Mouse (Mus musculus) intestine, embryonic 14.5 days (tissue): ENCODE data around the gene Iqschfp. TPM values are rescaled to one million over a fixed set of nuclear protein-coding genes. Genes with fewer than 3 reads are reported as not detected.

Experiments
- ATAC-seq: fragments of 200-750 bp; cut with Nextera tagmentation; replicated peaks from 2 replicates; pipeline ENCODE4 v1.8.0; 2017; ENCODE audit warnings: low read depth, moderate number of reproducible peaks, moderate TSS enrichment, moderate library complexity; ENCODE audit not compliant: low FRiP score, low TSS enrichment
- DNase-seq: peaks from one replicate; pipeline ENCODE4 v3.0.0-alpha.2; 2018; ENCODE audit warnings: low spot score
- H3K27ac ChIP-seq: fragments of 300-500 bp; sonication (generic); 2 replicates; pipeline ENCODE4 v1.5.1; 2014; ENCODE audit warnings: low read depth, mild to moderate bottlenecking, control low read depth
- H3K27me3 ChIP-seq: fragments of 300-500 bp; sonication (generic); replicated peaks from 2 replicates; pipeline ENCODE4 v1.6.1; 2014; ENCODE audit warnings: low read length, control low read depth; ENCODE audit not compliant: control insufficient read depth, insufficient read depth
- H3K36me3 ChIP-seq: fragments of 300-500 bp; sonication (generic); 2 replicates; pipeline ENCODE4 v1.6.1; 2014; ENCODE audit warnings: low read length, control low read depth; ENCODE audit not compliant: control insufficient read depth, insufficient read depth
- H3K4me1 ChIP-seq: fragments of 300-500 bp; sonication (generic); replicated peaks from 2 replicates; pipeline ENCODE4 v1.6.1; 2014; ENCODE audit warnings: low read length, control low read depth, mixed read lengths; ENCODE audit not compliant: control insufficient read depth, insufficient read depth
- H3K4me2 ChIP-seq: fragments of 300-500 bp; sonication (generic); 2 replicates; pipeline ENCODE4 v1.6.1; 2014; ENCODE audit warnings: low read length
- H3K4me3 ChIP-seq: fragments of 300-500 bp; sonication (generic); 2 replicates; pipeline ENCODE4 v1.5.1; 2014; ENCODE audit warnings: low read depth, low read length, control low read depth, mixed read lengths
- H3K9ac ChIP-seq: fragments of 300-500 bp; sonication (generic); 2 replicates; pipeline ENCODE4 v1.6.1; 2014; ENCODE audit warnings: mild to moderate bottlenecking, low read length
- H3K9me3 ChIP-seq: fragments of 300-500 bp; sonication (generic); 2 replicates; pipeline ENCODE4 v1.6.1; 2016; ENCODE audit warnings: low read length, control low read depth; ENCODE audit not compliant: control insufficient read depth
- whole genome bisulfite sequencing: fragments of 180-500 bp; shearing (Covaris S2); extraction: QIAGEN DNeasy Blood & Tissue Kit; methylation state at CpG from one replicate; pipeline ENCODE4 v1.1.7; 2014; 5-methylcytosine and 5-hydroxymethylcytosine counted together
- polyA plus RNA-seq: library from polyadenylated mRNA; unstranded; fragments of >200 nt; fragmentation: Nextera tagmentation; extraction: Ambion mirVana; gene quantifications from 2 replicates; pipeline ENCODE4 v1.2.1, GENCODE M21; 2014

The Iqschfp gene
- polyA plus RNA-seq, 1 experiment from 2014 or later: not detected

DNA sequence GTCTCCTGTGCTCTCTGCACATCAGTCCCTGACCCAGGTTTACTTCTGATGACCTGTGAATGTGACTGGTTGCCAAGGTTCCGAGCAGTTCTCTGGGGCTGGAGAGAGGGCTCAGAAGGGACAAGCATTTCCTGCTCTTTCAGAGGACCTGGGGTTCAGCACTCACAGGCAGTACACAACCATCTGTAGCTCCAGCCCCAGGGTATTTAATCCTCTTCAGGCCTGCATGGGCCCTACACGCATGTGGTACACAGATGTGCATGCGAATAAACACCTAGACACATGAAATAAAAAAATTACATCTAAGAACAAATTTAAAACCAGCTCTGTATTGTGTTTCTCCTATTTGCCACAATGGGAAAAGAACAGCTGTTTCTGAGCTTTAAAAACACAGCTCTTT lies 676.1 kb downstream of the Iqschfp start:
- peaks cover 8% of the 10 kb centered on the region; the same call in 1 of the 2 replicates for H3K4me1 ChIP-seq
- ATAC-seq (no peak), DNase-seq (no peak)
- no peak overlapping the region for H3K9ac ChIP-seq
- H3K4me2 ChIP-seq: no peak overlapping the region
- no peaks in the 10 kb centered on the region for H3K27me3 ChIP-seq
- no peaks in the 10 kb centered on the region for H3K9me3 ChIP-seq
- no peaks in the 10 kb centered on the region for H3K36me3 ChIP-seq
- peak overlapping the region; percentile 3; the same call in 1 of the 2 replicates for H3K27ac ChIP-seq
- 59% methylated on average over 3 of the region's 3 CpGs for WGBS
- H3K4me3 ChIP-seq: no peak overlapping the region

DNA sequence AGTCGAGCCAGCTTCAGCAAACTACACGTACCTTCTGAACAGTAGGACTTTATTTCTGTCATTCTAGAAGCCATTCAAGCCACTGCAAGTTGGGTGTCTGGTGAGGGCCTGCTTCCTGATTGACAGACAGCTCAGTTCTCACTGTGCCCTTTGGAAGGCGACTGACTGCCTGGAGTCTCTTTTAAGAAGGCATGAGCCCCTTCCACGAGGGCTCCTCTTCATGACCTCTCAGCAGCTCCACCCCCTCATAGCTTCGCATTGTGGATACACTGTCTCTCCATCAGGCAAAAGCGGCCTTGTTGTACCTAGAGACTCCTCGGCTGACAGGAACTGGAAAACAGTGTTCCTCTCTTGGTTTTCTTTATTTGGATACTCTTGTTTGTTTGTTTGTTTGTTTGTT lies 676.7 kb downstream of the Iqschfp start:
- H3K36me3 ChIP-seq: no peaks in the 10 kb centered on the region
- 66% methylated on average over 7 of the region's 7 CpGs for WGBS
- H3K4me3 ChIP-seq: no peak overlapping the region
- no peak overlapping the region for H3K9ac ChIP-seq
- no peaks in the 10 kb centered on the region for H3K9me3 ChIP-seq
- H3K27ac ChIP-seq: peak overlapping the region; percentile 3; the same call in 1 of the 2 replicates
- no peak for DNase-seq
- no peaks in the 10 kb centered on the region for H3K27me3 ChIP-seq
- no peak for ATAC-seq
- peaks cover 8% of the 10 kb centered on the region; the same call in 1 of the 2 replicates for H3K4me1 ChIP-seq
- no peak overlapping the region for H3K4me2 ChIP-seq

DNA sequence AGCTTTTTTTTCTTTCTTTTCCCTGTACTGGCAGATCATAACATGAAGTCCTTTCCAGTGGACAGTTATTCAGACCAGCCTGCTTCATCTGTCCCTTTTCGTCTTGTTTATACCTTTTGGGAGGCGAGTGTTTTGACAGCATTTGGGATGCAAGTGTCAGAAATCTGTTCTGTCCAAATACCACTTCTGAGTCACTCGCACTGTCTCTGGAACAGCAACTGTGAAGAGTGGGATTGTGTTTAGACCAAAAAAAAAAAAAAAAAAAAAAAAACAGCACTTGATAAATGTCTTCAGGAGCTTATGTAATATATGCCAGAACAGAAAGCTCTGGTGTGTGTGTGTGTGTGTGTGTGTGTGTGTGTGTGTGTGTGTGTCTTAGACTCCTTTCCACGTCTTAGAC lies 678.3 kb downstream of the Iqschfp start:
- Histone ChIP-seq H3K4me1 (peaks cover 12% of the 10 kb centered on the region), H3K4me2 (no peak overlapping the region), H3K36me3 (no peaks in the 10 kb centered on the region), H3K9me3 (no peaks in the 10 kb centered on the region), H3K27ac (peak overlapping the region; percentile 33; the same call in 1 of the 2 replicates), H3K4me3 (no peak overlapping the region), H3K27me3 (no peaks in the 10 kb centered on the region), H3K9ac (no peak overlapping the region)
- DNase-seq (no peak), ATAC-seq (no peak)
- 38% methylated on average over 4 of the region's 4 CpGs for WGBS

DNA sequence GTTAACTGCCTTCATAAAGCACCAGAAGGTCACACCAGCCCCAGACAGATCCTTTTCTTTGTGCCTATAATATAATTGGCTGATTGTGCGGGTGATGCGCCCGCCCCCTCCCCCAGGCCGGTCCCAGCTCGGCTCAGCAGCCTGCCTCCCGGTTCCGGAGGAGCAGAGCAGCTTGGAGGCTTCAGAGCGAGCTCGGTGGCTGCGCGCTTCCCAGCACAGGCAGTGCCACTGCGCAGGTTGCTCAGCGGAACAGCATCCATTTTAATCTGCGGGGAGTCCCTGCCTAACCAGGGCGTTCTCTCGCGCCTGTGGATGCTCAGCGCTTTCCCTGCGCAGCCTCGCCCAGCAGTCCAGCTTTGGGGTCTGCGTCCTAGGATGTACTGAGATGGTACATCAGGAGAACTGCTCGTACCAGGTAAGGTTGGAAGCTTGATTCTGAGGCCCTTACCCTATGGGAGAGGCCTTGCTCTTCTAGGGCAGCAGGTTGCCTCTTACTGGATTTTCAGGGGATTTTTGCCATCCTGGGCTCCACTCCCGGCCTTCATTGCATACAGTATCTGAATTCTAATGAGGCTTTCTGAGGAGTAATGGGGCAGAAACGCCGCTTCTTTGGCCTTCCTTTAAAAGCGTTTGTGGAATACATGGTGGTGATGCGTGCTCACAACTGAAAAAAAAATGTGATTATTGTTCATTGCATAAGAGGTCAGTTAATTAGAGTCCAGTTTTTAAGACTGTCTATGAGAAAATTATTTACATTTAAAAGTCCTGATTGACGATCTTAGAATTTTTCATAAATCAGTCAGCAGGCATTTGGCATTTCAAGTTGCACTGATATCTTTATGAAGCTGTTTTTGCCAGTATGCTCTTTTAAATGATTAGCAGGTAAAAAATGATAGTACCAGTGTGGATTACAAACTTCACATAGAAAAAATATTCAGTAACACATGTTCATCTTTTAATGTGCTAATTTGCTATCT lies 680.5 kb downstream of the Iqschfp start:
- H3K4me2 ChIP-seq: peak overlapping the region; percentile 56
- peaks cover 26% of the 10 kb centered on the region for H3K4me1 ChIP-seq
- H3K27ac ChIP-seq: peak overlapping the region; percentile 67
- no peaks in the 10 kb centered on the region for H3K36me3 ChIP-seq
- ATAC-seq (peak; percentile 78), DNase-seq (peak; percentile 70)
- H3K4me3 ChIP-seq: peak overlapping the region; percentile 43
- H3K27me3 ChIP-seq: no peaks in the 10 kb centered on the region
- H3K9me3 ChIP-seq: no peaks in the 10 kb centered on the region
- peak overlapping the region; percentile 29 for H3K9ac ChIP-seq
- 20% methylated on average over 28 of the region's 28 CpGs for WGBS

DNA sequence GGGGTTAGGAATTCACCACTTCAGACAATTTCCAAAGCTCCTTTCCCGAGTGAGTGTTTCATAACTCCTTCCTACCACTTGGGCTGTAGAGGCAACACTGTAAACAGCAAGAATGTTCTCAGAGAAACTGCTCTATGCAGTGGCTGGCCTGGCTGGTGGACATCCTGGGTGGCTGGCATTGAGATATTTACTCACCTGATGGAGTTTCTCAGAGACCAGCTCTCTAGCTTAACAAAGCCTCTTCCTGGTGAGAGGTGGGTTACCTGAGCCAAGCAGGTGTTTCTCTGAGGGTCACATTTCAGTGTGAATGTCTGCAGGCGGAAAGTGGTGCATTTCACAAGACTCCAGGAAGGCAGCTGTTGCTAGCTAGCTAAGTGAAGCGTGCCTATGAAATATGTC lies 681.2 kb downstream of the Iqschfp start:
- Histone ChIP-seq H3K36me3 (no peaks in the 10 kb centered on the region), H3K9me3 (no peaks in the 10 kb centered on the region), H3K4me3 (peak overlapping the region; percentile 43), H3K27me3 (no peaks in the 10 kb centered on the region), H3K27ac (0 out of 2 replicates have a peak overlapping the region, but pooled peaks have one; percentile 22), H3K4me1 (peaks cover 26% of the 10 kb centered on the region), H3K9ac (no peak overlapping the region; the same call in 1 of the 2 replicates), H3K4me2 (peak overlapping the region; percentile 56)
- 48% methylated on average over 3 of the region's 3 CpGs for WGBS
- DNase-seq (no peak), ATAC-seq (no peak)

- no peak overlapping the region for H3K9ac ChIP-seq
- H3K27ac ChIP-seq: no peak overlapping the region
- H3K36me3 ChIP-seq: no peaks in the 10 kb centered on the region
- ATAC-seq (no peak), DNase-seq (no peak)
- no peaks in the 10 kb centered on the region for H3K9me3 ChIP-seq
- H3K4me3 ChIP-seq: no peak overlapping the region
- WGBS: 45% methylated on average over 5 of the region's 8 CpGs
- H3K4me1 ChIP-seq: peaks cover 26% of the 10 kb centered on the region
- no peaks in the 10 kb centered on the region for H3K27me3 ChIP-seq
- H3K4me2 ChIP-seq: peak overlapping the region; percentile 56
These were observed 682.1 kb downstream of the Iqschfp start for GRCm38 (mm10) chr3:68574097-68574496.

DNA sequence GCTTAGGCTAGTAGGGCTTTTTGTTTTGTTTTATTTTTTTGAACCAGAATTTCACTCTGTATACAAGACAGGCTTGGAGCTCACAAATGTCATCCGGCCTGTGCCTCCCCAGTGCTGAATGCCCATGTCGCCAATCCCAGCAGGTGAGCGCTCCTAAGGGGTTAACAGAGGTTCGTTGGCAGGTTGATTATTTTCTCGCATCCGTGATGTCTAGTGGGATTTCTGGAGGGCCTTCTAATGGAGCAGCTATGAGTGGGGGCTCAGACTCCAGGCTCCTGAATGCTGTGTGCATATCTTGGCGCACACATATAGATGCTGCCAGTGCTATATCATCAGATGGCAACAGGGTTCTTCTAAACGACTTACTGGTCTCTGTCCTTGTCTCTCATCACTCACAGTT lies 682.5 kb downstream of the Iqschfp start:
- H3K4me2 ChIP-seq: peak overlapping the region; percentile 56

DNA sequence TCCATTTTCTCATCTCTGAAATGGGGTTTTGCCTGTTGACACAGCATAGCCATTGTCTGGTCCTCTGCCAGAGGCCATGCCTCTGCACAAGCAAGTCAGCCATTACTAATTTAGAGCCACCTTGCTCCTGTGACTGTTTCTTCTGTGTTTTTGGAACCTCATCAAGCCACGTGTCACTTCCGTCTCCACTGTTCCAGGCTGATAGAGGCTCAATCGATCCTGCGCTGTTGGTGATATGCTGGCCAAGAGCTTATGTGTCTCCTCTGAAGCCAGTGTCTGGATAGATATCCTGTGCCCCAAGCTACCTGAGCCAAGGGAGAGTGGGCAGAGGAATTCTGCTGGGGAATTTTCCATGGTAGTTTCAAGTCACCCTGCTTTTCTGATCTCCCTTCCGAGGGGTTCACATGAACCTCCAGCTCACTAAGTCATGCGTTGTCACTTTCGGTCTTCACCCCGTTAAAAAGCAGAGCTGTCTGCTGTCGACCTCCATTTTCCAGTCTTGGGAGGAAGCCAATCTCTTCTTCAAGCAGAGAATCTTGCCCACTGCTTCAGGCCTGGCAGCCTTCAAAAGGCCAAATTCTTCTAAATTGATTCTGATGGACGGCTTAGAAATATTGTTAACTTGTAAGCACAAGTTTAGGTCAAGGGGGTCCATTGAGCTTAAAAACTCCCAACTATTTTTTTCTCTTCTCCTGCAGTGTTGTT lies 683.8 kb downstream of the Iqschfp start:
- Histone ChIP-seq H3K9ac (no peak overlapping the region), H3K4me1 (peaks cover 26% of the 10 kb centered on the region), H3K27ac (peak overlapping the region; percentile 38; the same call in 1 of the 2 replicates), H3K36me3 (no peaks in the 10 kb centered on the region), H3K9me3 (no peaks in the 10 kb centered on the region), H3K27me3 (no peaks in the 10 kb centered on the region), H3K4me3 (no peak overlapping the region), H3K4me2 (peak overlapping the region; percentile 23; the same call in 1 of the 2 replicates)
- no peak for DNase-seq
- ATAC-seq: 0 out of 2 replicates have a peak, but pooled peaks have one; percentile 3
- WGBS: 66% methylated on average over 10 of the region's 10 CpGs

More for the DNA sequence above, 682.5 kb downstream of the Iqschfp start:
- Histone ChIP-seq H3K27ac (no peak overlapping the region), H3K9ac (no peak overlapping the region), H3K36me3 (no peaks in the 10 kb centered on the region), H3K9me3 (no peaks in the 10 kb centered on the region), H3K27me3 (no peaks in the 10 kb centered on the region), H3K4me3 (no peak overlapping the region), H3K4me1 (peaks cover 26% of the 10 kb centered on the region)
- 68% methylated on average over 8 of the region's 8 CpGs for WGBS
- DNase-seq (no peak), ATAC-seq (no peak)
